Mouse (Mus musculus) myocyte (in vitro differentiated cells): ENCODE results near the gene Socs7. TPM values are rescaled to one million over a fixed set of nuclear protein-coding genes. Genes with fewer than 3 reads are reported as not detected.

Experiments used
- H3K27me3 ChIP-seq: one replicate; pipeline ENCODE4 v1.6.1; 2011; ENCODE audit not compliant: control insufficient read depth, insufficient read depth, insufficient read length
- H3K36me3 ChIP-seq: one replicate; pipeline ENCODE4 v1.6.1; 2011; ENCODE audit not compliant: control insufficient read depth, insufficient read depth
- H3K4me2 ChIP-seq: one replicate; pipeline ENCODE4 v1.6.1; 2011; ENCODE audit warnings: low read depth, control low read depth
- H3K4me3 ChIP-seq: one replicate; pipeline ENCODE4 v1.5.1; 2011; ENCODE audit warnings: mild to moderate bottlenecking, control low read depth, moderate library complexity
- H3K79me2 ChIP-seq: one replicate; pipeline ENCODE4 v1.6.1; 2011; ENCODE audit not compliant: control insufficient read depth, insufficient read depth
- H3ac ChIP-seq: one replicate; pipeline ENCODE4 v1.6.1; 2011; ENCODE audit not compliant: control insufficient read depth, insufficient read length
- CEBPB ChIP-seq: IDR thresholded peaks from 2 replicates; pipeline ENCODE4 v1.6.1; 2011; ENCODE audit warnings: mild to moderate bottlenecking, moderate library complexity; ENCODE audit not compliant: poor library complexity, insufficient read depth, severe bottlenecking
- E2F4 ChIP-seq: IDR thresholded peaks from one replicate; pipeline ENCODE4 v1.6.1; 2011; ENCODE audit warnings: mild to moderate bottlenecking, control low read depth, moderate library complexity; ENCODE audit not compliant: insufficient read depth
- MAX ChIP-seq: IDR thresholded peaks from one replicate; pipeline ENCODE4 v1.6.1; 2011; ENCODE audit warnings: low read depth, mild to moderate bottlenecking, control low read depth
- MYOD1 ChIP-seq, 3 experiments: IDR thresholded peaks; one replicate each; pipeline ENCODE4 v1.6.1; 2011; ENCODE audit warnings: control low read depth in 2 of 3, low read depth in 2 of 3, mild to moderate bottlenecking in 2 of 3, moderate library complexity in 1 of 3; ENCODE audit not compliant: insufficient read length in 2 of 3, control insufficient read depth in 1 of 3
- MYOG ChIP-seq, 3 experiments: IDR thresholded peaks; one replicate each; pipeline ENCODE4 v1.6.1; 2011; ENCODE audit warnings: control low read depth in 2 of 3, low read depth in 2 of 3, mild to moderate bottlenecking in 2 of 3; ENCODE audit not compliant: insufficient read length in 2 of 3, control insufficient read depth in 1 of 3, insufficient read depth in 1 of 3
- POLR2A ChIP-seq: IDR thresholded peaks from one replicate; pipeline ENCODE4 v1.6.1; 2011; ENCODE audit warnings: low read depth, mild to moderate bottlenecking, control low read depth, moderate library complexity; ENCODE audit not compliant: insufficient read length
- POLR2AphosphoS2 ChIP-seq: IDR thresholded peaks from one replicate; pipeline ENCODE4 v1.6.1; 2011; ENCODE audit warnings: low read depth, control low read depth; ENCODE audit not compliant: insufficient read length
- REST ChIP-seq: IDR thresholded peaks from one replicate; pipeline ENCODE4 v1.6.1; 2011; ENCODE audit warnings: mild to moderate bottlenecking, control low read depth, moderate library complexity; ENCODE audit not compliant: insufficient read depth, insufficient read length
- SRF ChIP-seq: IDR thresholded peaks from one replicate; pipeline ENCODE4 v1.6.1; 2011; ENCODE audit warnings: low read depth; ENCODE audit not compliant: control insufficient read depth, insufficient read length
- TCF12 ChIP-seq: IDR thresholded peaks from one replicate; pipeline ENCODE4 v1.6.1; 2011; ENCODE audit warnings: mild to moderate bottlenecking, control low read depth; ENCODE audit not compliant: poor library complexity, insufficient read depth, severe bottlenecking
- TCF3 ChIP-seq: IDR thresholded peaks from one replicate; pipeline ENCODE4 v1.6.1; 2011; ENCODE audit warnings: low read depth, control low read depth; ENCODE audit not compliant: insufficient read length
- USF1 ChIP-seq: IDR thresholded peaks from one replicate; pipeline ENCODE4 v1.6.1; 2011; ENCODE audit warnings: low read depth, mild to moderate bottlenecking, control low read depth, moderate library complexity
- polyA plus RNA-seq: library from polyadenylated mRNA; unstranded; fragments of >200 nt; fragmentation: generic; extraction: Trizol; gene quantifications from one replicate; pipeline ENCODE4 v1.2.1, GENCODE M21; 2012; ENCODE audit warnings: missing spikeins

Socs7 gene
- polyA plus RNA-seq, 1 experiment: 19.8 TPM

GRCm38 (mm10) chr11:97343619-97344018 is 18.7 kb upstream of the Socs7 start:
- TF ChIP-seq MYOG (IDR thresholded peaks at IDR 0.05; ENCODE audit: control insufficient read depth in 1 of 3, insufficient read depth in 1 of 3, insufficient read length in 2 of 3, low read depth in 2 of 3) (peak in 2 of 3 experiments; percentile 84 to 85), TCF12 (no peak), MAX (no peak), MYOD1 (IDR thresholded peaks at IDR 0.05; ENCODE audit: control insufficient read depth in 1 of 3, insufficient read length in 2 of 3, low read depth in 2 of 3) (peak in 2 of 3 experiments; percentile 73 to 85), E2F4 (no peak), REST (no peak), POLR2AphosphoS2 (no peak), TCF3 (peak; percentile 23), USF1 (no peak), POLR2A (no peak), SRF (no peak), CEBPB (no peak)
- Histone ChIP-seq H3K4me2 (peak overlapping the region; percentile 52), H3K79me2 (no peaks in the 10 kb centered on the region), H3K27me3 (no peaks in the 10 kb centered on the region), H3K4me3 (no peak overlapping the region), H3K36me3 (no peaks in the 10 kb centered on the region), H3ac (no peak overlapping the region)

- Histone ChIP-seq H3K36me3 (no peaks in the 10 kb centered on the region), H3K4me3 (no peak overlapping the region), H3ac (no peak overlapping the region), H3K4me2 (no peak overlapping the region), H3K79me2 (no peaks in the 10 kb centered on the region), H3K27me3 (no peaks in the 10 kb centered on the region)
- TF ChIP-seq USF1 (no peak), MYOD1 (IDR thresholded peaks at IDR 0.05; ENCODE audit: control insufficient read depth in 1 of 3, insufficient read length in 2 of 3, low read depth in 2 of 3) (no peak), MAX (no peak), MYOG (IDR thresholded peaks at IDR 0.05; ENCODE audit: control insufficient read depth in 1 of 3, insufficient read depth in 1 of 3, insufficient read length in 2 of 3, low read depth in 2 of 3) (no peak), CEBPB (no peak), TCF12 (no peak), E2F4 (no peak), POLR2A (no peak), SRF (no peak), POLR2AphosphoS2 (no peak), TCF3 (no peak), REST (no peak)
Measured at GRCm38 (mm10) chr11:97345446-97345845, 16.9 kb upstream of the Socs7 start.

GRCm38 (mm10) chr11:97346383-97346782 is 16.0 kb upstream of the Socs7 start:
- Histone ChIP-seq H3K79me2 (no peaks in the 10 kb centered on the region), H3K4me2 (no peak overlapping the region), H3K4me3 (no peak overlapping the region), H3K36me3 (no peaks in the 10 kb centered on the region), H3ac (no peak overlapping the region), H3K27me3 (no peaks in the 10 kb centered on the region)
- TF ChIP-seq TCF12 (no peak), MAX (no peak), MYOG (IDR thresholded peaks at IDR 0.05; ENCODE audit: control insufficient read depth in 1 of 3, insufficient read depth in 1 of 3, insufficient read length in 2 of 3, low read depth in 2 of 3) (peak in 2 of 3 experiments; percentile 77 to 85), REST (no peak), MYOD1 (IDR thresholded peaks at IDR 0.05; ENCODE audit: control insufficient read depth in 1 of 3, insufficient read length in 2 of 3, low read depth in 2 of 3) (peak in 2 of 3 experiments; percentile 55 to 61), POLR2A (no peak), USF1 (no peak)

GRCm38 (mm10) chr11:97347291-97347690 is 15.1 kb upstream of the Socs7 start:
- TF ChIP-seq MAX (no peak), TCF12 (no peak), CEBPB (no peak), SRF (no peak), MYOD1 (IDR thresholded peaks at IDR 0.05; ENCODE audit: control insufficient read depth in 1 of 3, insufficient read length in 2 of 3, low read depth in 2 of 3) (no peak), REST (no peak), POLR2A (no peak), TCF3 (no peak), USF1 (no peak), MYOG (IDR thresholded peaks at IDR 0.05; ENCODE audit: control insufficient read depth in 1 of 3, insufficient read depth in 1 of 3, insufficient read length in 2 of 3, low read depth in 2 of 3) (no peak), E2F4 (no peak), POLR2AphosphoS2 (no peak)
- H3ac ChIP-seq: no peak overlapping the region
- no peak overlapping the region for H3K4me2 ChIP-seq
- H3K36me3 ChIP-seq: no peaks in the 10 kb centered on the region
- no peaks in the 10 kb centered on the region for H3K79me2 ChIP-seq
- no peaks in the 10 kb centered on the region for H3K27me3 ChIP-seq
- H3K4me3 ChIP-seq: no peak overlapping the region
